Mouse (Mus musculus) liver, postnatal 0 days (tissue): ENCODE data around the gene Olfr1093. TPM values are rescaled to one million over a fixed set of nuclear protein-coding genes. Genes with fewer than 3 reads are reported as not detected.

Experiments
- ATAC-seq: fragments of 200-750 bp; cut with Nextera tagmentation; 2 replicates; pipeline ENCODE4 v1.8.0; 2017; ENCODE audit warnings: mild to moderate bottlenecking, moderate library complexity
- DNase-seq: peaks from one replicate; pipeline ENCODE4 v3.0.0-alpha.2; 2016
- H3K27ac ChIP-seq: fragments of 300-500 bp; sonication (generic); 2 replicates; pipeline ENCODE4 v1.5.1; 2014; ENCODE audit warnings: antibody characterized with exemption, moderate library complexity, mild to moderate bottlenecking, low read depth
- H3K27me3 ChIP-seq: fragments of 300-500 bp; sonication (generic); 2 replicates; pipeline ENCODE4 v1.6.1; 2014; ENCODE audit warnings: low read length, control low read depth, mixed read lengths; ENCODE audit not compliant: insufficient read depth
- H3K36me3 ChIP-seq: fragments of 300-500 bp; sonication (generic); replicated peaks from 2 replicates; pipeline ENCODE4 v1.6.1; 2014; ENCODE audit warnings: mild to moderate bottlenecking, control low read depth, low read length, moderate library complexity, mixed read lengths; ENCODE audit not compliant: insufficient read depth
- H3K4me1 ChIP-seq: fragments of 300-500 bp; sonication (generic); 2 replicates; pipeline ENCODE4 v1.6.1; 2014; ENCODE audit warnings: antibody characterized with exemption, mild to moderate bottlenecking, control low read depth; ENCODE audit not compliant: insufficient read depth
- H3K4me2 ChIP-seq: fragments of 300-500 bp; sonication (generic); 2 replicates; pipeline ENCODE4 v1.6.1; 2014; ENCODE audit warnings: low read depth, mild to moderate bottlenecking, low read length, moderate library complexity, mixed read lengths
- H3K4me3 ChIP-seq: fragments of 300-500 bp; sonication (generic); 2 replicates; pipeline ENCODE4 v1.5.1; 2014; ENCODE audit warnings: low read depth, low read length
- H3K9ac ChIP-seq: fragments of 300-500 bp; sonication (generic); replicated peaks from 2 replicates; pipeline ENCODE4 v1.6.1; 2014; ENCODE audit warnings: mild to moderate bottlenecking, moderate library complexity
- H3K9me3 ChIP-seq: fragments of 300-500 bp; sonication (generic); 2 replicates; pipeline ENCODE4 v1.6.1; 2016; ENCODE audit warnings: mild to moderate bottlenecking, control low read depth, low read length, mixed read lengths
- CTCF ChIP-seq: sonication (generic); IDR thresholded peaks from 2 replicates; pipeline ENCODE4 v1.5.1; 2016; ENCODE audit warnings: antibody characterized with exemption, low read depth
- EP300 ChIP-seq: IDR thresholded peaks from 2 replicates; pipeline ENCODE4 v1.6.1; 2016; ENCODE audit warnings: antibody characterized with exemption, low read depth, mild to moderate bottlenecking
- WGBS: fragments of 180-500 bp; shearing (Covaris S2); extraction: QIAGEN DNeasy Blood & Tissue Kit; methylation state at CpG from one replicate; pipeline ENCODE4 v1.1.7; 2014; ENCODE audit not compliant: insufficient replicate concordance; 5-methylcytosine and 5-hydroxymethylcytosine counted together
- polyA plus RNA-seq: library from polyadenylated mRNA; unstranded; fragments of >200 nt; fragmentation: Nextera tagmentation; extraction: Ambion mirVana; gene quantifications from 2 replicates; pipeline ENCODE4 v1.2.1, GENCODE M21; 2015

The Olfr1093 gene
- not detected in 2 replicates for polyA plus RNA-seq

DNA sequence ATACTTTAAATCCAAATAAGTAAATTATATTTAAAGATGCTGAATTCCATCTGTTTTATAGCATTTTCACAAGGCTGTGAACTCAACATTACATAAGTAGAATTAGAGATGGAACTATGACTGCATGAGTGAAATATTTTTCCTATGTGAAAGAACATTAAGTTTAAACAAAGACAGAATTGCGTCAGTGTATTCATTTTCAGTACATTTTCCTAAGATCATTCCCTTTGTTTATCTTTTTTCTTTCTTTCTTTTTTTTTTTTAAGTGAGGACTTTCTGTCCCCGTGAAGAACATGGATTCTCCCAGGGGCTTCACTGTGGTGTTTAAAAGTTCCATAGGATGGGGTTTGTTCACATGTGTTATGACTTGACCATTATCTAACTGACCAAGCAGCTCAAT lies at the start of gene Olfr1093:
TSS of gene Olfr1093 (plus strand) at position 301 of the 400 bp plus-strand sequence.
- Histone ChIP-seq H3K9me3 (no peaks in the 10 kb centered on the region), H3K36me3 (no peaks in the 10 kb centered on the region), H3K4me2 (no peak within 1 kb of the TSS), H3K4me3 (no peak within 1 kb of the TSS), H3K27me3 (no peaks in the 10 kb centered on the region), H3K4me1 (no peaks in the 10 kb centered on the region), H3K9ac (no peak within 1 kb of the TSS), H3K27ac (no peak within 1 kb of the TSS)
- DNase-seq (no peak), ATAC-seq (no peak)
- no peak for TF ChIP-seq CTCF
- TF ChIP-seq EP300: no peak
- 69% methylated on average over 2 of the region's 2 CpGs for WGBS

DNA sequence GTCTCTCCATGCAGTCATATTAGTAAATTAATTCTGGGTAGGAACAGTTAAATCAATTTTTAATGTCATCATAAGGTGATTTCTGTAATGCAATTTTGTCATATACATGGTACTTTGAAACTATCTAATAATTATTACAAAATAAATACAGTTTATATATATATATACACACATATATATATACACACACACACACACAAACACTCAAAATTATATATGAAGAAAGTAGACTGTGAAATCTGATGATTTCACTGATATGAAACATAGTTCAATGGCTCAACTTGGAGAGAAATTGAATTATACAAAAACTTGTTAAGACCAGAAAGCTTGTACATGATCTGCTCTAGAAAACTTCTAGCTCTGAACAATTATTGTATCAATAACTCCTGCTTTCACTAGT lies 48.7 kb upstream of the Olfr1093 start, which contains the start of gene Olfr1089:
TSS of gene Olfr1089 (minus strand) at position 101 of the 400 bp plus-strand sequence.
- H3K36me3 ChIP-seq: no peaks in the 10 kb centered on the region
- no peak within 1 kb of the TSS for H3K4me2 ChIP-seq
- ATAC-seq: no peak
- DNase-seq: no peak
- no peak within 1 kb of the TSS for H3K4me3 ChIP-seq
- no peaks in the 10 kb centered on the region for H3K27me3 ChIP-seq
- no peaks in the 10 kb centered on the region for H3K4me1 ChIP-seq
- no peaks in the 10 kb centered on the region; the same call in 1 of the 2 replicates for H3K9me3 ChIP-seq
- TF ChIP-seq EP300 (no peak), CTCF (no peak)
- no peak within 1 kb of the TSS for H3K27ac ChIP-seq
- H3K9ac ChIP-seq: no peak within 1 kb of the TSS

- DNase-seq (no peak), ATAC-seq (no peak)
- no peak within 1 kb of the TSS for H3K27ac ChIP-seq
- no peaks in the 10 kb centered on the region for H3K27me3 ChIP-seq
- WGBS: 75% methylated on average over 1 of the region's 1 CpGs
- H3K9me3 ChIP-seq: no peaks in the 10 kb centered on the region
- no peak within 1 kb of the TSS for H3K4me2 ChIP-seq
- no peaks in the 10 kb centered on the region for H3K4me1 ChIP-seq
- H3K4me3 ChIP-seq: no peak within 1 kb of the TSS
- no peaks in the 10 kb centered on the region for H3K36me3 ChIP-seq
- no peak within 1 kb of the TSS for H3K9ac ChIP-seq
- no peak for TF ChIP-seq CTCF
Observed at GRCm38 (mm10) chr2:86758893-86759292, 23.4 kb upstream of the Olfr1093 start, which contains the start of gene Olfr1090. Gene Olfr1090, minus strand, starts transcription at chr2:86758993.

DNA sequence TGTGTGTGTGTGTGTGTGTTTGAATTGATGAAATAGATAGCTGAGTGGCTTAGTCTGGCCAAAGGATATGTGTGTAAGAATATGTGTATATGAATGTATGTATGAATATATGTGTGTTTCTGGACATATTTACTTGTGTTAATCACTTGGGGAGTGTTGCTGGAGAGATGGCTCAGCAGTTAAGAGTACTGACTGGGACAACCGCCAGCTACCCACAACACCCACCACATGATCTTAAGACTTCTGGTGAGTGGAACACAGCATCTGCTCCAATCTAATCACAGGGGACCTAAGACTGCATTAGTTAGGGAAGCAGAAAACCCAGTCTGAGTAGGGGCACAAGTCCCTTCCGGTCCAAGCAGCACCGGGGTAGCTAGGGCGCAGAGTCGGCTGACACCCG lies 21.2 kb upstream of the Olfr1093 start:
- no peak overlapping the region for H3K27ac ChIP-seq
- no peaks in the 10 kb centered on the region for H3K4me1 ChIP-seq
- 94% methylated on average over 6 of the region's 6 CpGs for WGBS
- ATAC-seq (no peak), DNase-seq (no peak)
- no peaks in the 10 kb centered on the region for H3K27me3 ChIP-seq
- H3K36me3 ChIP-seq: no peaks in the 10 kb centered on the region
- TF ChIP-seq CTCF (no peak), EP300 (no peak)
- no peaks in the 10 kb centered on the region for H3K9me3 ChIP-seq
- no peak overlapping the region for H3K4me2 ChIP-seq
- no peak overlapping the region for H3K9ac ChIP-seq
- H3K4me3 ChIP-seq: no peak overlapping the region

DNA sequence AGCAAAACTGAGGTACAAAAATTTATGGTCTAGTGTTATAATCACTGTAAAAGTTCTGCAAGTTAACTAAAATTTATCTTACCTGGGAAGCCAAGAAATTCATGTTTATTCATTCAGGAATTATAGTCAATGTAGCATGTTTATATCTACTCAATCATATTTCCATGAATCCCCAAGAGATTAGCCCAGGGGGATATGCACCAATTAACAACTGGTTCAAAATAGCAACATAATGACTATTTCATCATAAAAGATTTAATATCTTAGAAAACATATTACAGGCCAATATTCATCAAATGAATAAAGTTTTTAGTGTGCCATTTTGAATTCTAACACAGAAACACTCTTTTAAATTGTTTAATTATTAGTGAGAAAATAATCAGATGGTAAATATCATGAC lies 27.6 kb downstream of the Olfr1093 start, which contains the start of gene Olfr141:
TSS of gene Olfr141 (minus strand) at position 101 of the 400 bp plus-strand sequence.
- no peaks in the 10 kb centered on the region for H3K4me1 ChIP-seq
- H3K36me3 ChIP-seq: no peaks in the 10 kb centered on the region
- ATAC-seq (no peak), DNase-seq (no peak)
- no peaks in the 10 kb centered on the region for H3K9me3 ChIP-seq
- H3K27me3 ChIP-seq: no peaks in the 10 kb centered on the region
- no peak within 1 kb of the TSS for H3K27ac ChIP-seq
- TF ChIP-seq CTCF (no peak), EP300 (no peak)
- H3K4me3 ChIP-seq: no peak within 1 kb of the TSS
- no peak within 1 kb of the TSS for H3K9ac ChIP-seq
- H3K4me2 ChIP-seq: no peak within 1 kb of the TSS

GRCm38 (mm10) chr2:86824363-86824762 lies 42.1 kb downstream of the Olfr1093 start, which contains the start of gene Olfr1094:
Gene Olfr1094, plus strand, starts transcription at chr2:86824663.
- no peaks in the 10 kb centered on the region for H3K4me1 ChIP-seq
- H3K36me3 ChIP-seq: no peaks in the 10 kb centered on the region
- H3K9ac ChIP-seq: no peak within 1 kb of the TSS
- no peak within 1 kb of the TSS for H3K4me2 ChIP-seq
- TF ChIP-seq EP300: no peak
- no peak for TF ChIP-seq CTCF
- H3K27ac ChIP-seq: no peak within 1 kb of the TSS
- no peak within 1 kb of the TSS for H3K4me3 ChIP-seq
- no peak for ATAC-seq
- H3K27me3 ChIP-seq: no peaks in the 10 kb centered on the region
- DNase-seq: no peak
- no peaks in the 10 kb centered on the region for H3K9me3 ChIP-seq

Other genes with a start within 250 kb of the Olfr1093 start
- gene Olfr1079, start 240.0 kb upstream of the Olfr1093 start, polyA plus RNA-seq: not detected in 2 replicates
- gene Olfr1080, start 224.2 kb upstream of the Olfr1093 start, polyA plus RNA-seq: not detected in 2 replicates
- not detected in 2 replicates for gene Olfr1082, start 183.5 kb upstream of the Olfr1093 start, polyA plus RNA-seq
- gene Olfr1084, start 142.8 kb upstream of the Olfr1093 start, polyA plus RNA-seq: not detected in 2 replicates
- gene Olfr1085, start 120.5 kb upstream of the Olfr1093 start, polyA plus RNA-seq: not detected in 2 replicates
- not detected in 2 replicates for gene Olfr1086, start 102.4 kb upstream of the Olfr1093 start, polyA plus RNA-seq
- not detected in 2 replicates for gene Olfr1087, start 84.1 kb upstream of the Olfr1093 start, polyA plus RNA-seq
- gene Olfr1089, start 48.8 kb upstream of the Olfr1093 start, polyA plus RNA-seq: not detected in 2 replicates
- gene Olfr1090, start 23.5 kb upstream of the Olfr1093 start, polyA plus RNA-seq: not detected in 2 replicates
- gene Olfr141, start 27.5 kb downstream of the Olfr1093 start, polyA plus RNA-seq: not detected in 2 replicates
- not detected in 2 replicates for gene Olfr1094, start 42.2 kb downstream of the Olfr1093 start, polyA plus RNA-seq
- gene Olfr1095, start 69.2 kb downstream of the Olfr1093 start, polyA plus RNA-seq: not detected in 2 replicates
- gene Gm13723, start 92.3 kb downstream of the Olfr1093 start, polyA plus RNA-seq: not detected in 2 replicates
- not detected in 2 replicates for gene Olfr1097, start 109.7 kb downstream of the Olfr1093 start, polyA plus RNA-seq
- not detected in 2 replicates for gene Olfr1098, start 142.1 kb downstream of the Olfr1093 start, polyA plus RNA-seq
- gene Olfr1099, start 178.2 kb downstream of the Olfr1093 start, polyA plus RNA-seq: not detected in 2 replicates
- gene Olfr1100, start 197.5 kb downstream of the Olfr1093 start, polyA plus RNA-seq: not detected in 2 replicates
- not detected in 2 replicates for gene Olfr1101, start 208.7 kb downstream of the Olfr1093 start, polyA plus RNA-seq
- gene Olfr1102, start 215.9 kb downstream of the Olfr1093 start, polyA plus RNA-seq: not detected in 2 replicates
- gene Olfr1104, start 244.6 kb downstream of the Olfr1093 start, polyA plus RNA-seq: not detected in 2 replicates